Mouse (Mus musculus): ENCODE measurements around the gene Tmprss2. TPM values are rescaled to one million over a fixed set of nuclear protein-coding genes. Genes with fewer than 3 reads are reported as not detected.

Gene Tmprss2
- polyA plus RNA-seq, 1 experiment from 2014 or later = 26.0 TPM

Other genes with a start within 250 kb of the Tmprss2 start
- 0.15 and 0.23 TPM in 2 replicates for gene Mx1, start 148.3 kb downstream of the Tmprss2 start, polyA plus RNA-seq (2015; fragmentation: Nextera tagmentation; extraction: Ambion mirVana)
- gene Fam3b, start 96.4 kb downstream of the Tmprss2 start, polyA plus RNA-seq (2015; fragmentation: Nextera tagmentation; extraction: Ambion mirVana) = 0.85 and 1.3 TPM in 2 replicates
- gene Ripk4, start 152.6 kb upstream of the Tmprss2 start, polyA plus RNA-seq (2015; fragmentation: Nextera tagmentation; extraction: Ambion mirVana) = 19.6 and 21.7 TPM in 2 replicates
- gene Prdm15, start 240.7 kb upstream of the Tmprss2 start, polyA plus RNA-seq (2015; fragmentation: Nextera tagmentation; extraction: Ambion mirVana) = 7.4 and 9.1 TPM in 2 replicates